Mouse (Mus musculus): ENCODE data around the gene Olfr1349.
"Not testable (repeated sequence)": the region's sequence is repeated elsewhere in the genome, so short reads cannot be mapped to it uniquely, and the experiment has no call there.

GRCm38 (mm10) chr7:6477633-6478032 lies 45.1 kb downstream of the Olfr1349 start:
- not testable (repeated sequence) for TF ChIP-seq CTCF (IDR thresholded peaks at IDR 0.05; ENCODE audit: extremely low read depth, insufficient read length, insufficient replicate concordance, low read depth, low read length); POLR2A (IDR thresholded peaks at IDR 0.05; ENCODE audit: low read depth, low read length)
